Comparison of ENCODE assay signal across 7 mouse cellular contexts in the genomic region with DNA sequence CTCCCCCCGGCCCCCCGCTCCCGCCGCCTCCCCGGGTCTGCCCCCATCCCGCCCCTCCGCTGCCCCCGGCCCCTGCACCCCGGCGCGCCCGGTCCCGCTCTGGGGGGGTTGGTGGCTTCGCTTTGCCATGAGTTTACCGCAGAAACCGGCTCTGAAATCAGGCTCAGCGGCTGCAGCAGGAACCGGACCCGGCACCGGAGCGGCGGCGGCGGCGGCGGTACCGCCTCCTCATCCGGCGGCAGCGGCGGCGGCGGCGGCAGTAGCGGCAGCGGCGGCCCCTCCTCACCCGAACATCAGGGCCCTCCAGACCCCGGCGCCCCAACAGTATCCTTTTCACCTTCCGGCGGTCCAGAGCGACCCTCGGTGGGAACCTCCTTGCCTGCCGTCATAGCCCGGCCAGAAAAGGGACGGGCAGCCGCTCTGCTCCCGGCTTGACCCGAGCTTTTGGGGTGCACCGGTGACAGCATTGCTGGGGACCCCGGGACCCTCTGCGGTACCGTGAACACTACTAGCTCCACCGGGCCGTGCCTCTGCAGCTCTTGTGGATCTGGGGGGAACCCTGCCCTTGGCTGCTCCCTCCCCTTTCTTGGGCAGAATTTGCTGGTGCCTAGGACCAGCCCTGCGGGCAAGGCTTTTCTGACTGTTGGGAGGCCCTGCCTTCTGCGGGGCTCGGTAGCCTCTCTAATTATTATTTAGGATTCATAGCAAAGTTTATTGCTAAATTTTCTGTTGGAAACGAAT. TPM values are rescaled to one million over a fixed set of nuclear protein-coding genes. Genes with fewer than 3 reads are reported as not detected.
DNase-seq lines count a peak whose midpoint lies in the region; ATAC-seq lines count a peak whose summit lies in the region.

No protein-coding gene starts in this region.

- H3K4me2 ChIP-seq in forebrain, embryonic 14.5 days (ENCODE audit: low read length): peak overlapping the region; percentile 63
- H3K4me2 ChIP-seq in hindbrain, embryonic 15.5 days: peak overlapping the region; percentile 70
- H3K4me2 ChIP-seq in limb, embryonic 15.5 days: peak overlapping the region; percentile 75
- H3K4me2 ChIP-seq in midbrain, embryonic 14.5 days (ENCODE audit: low read length): peak overlapping the region; percentile 80

- peaks cover 19% of the 10 kb centered on the region for H3K36me3 ChIP-seq in forebrain, embryonic 14.5 days (ENCODE audit: control insufficient read depth, insufficient read depth, low read length)
- H3K36me3 ChIP-seq in hindbrain, embryonic 15.5 days: peaks cover 7% of the 10 kb centered on the region
- H3K36me3 ChIP-seq in limb, embryonic 15.5 days: peaks cover 26% of the 10 kb centered on the region
- peaks cover 19% of the 10 kb centered on the region for H3K36me3 ChIP-seq in midbrain, embryonic 14.5 days (ENCODE audit: control insufficient read depth, insufficient read depth, low read length)
- peaks cover 13% of the 10 kb centered on the region; the same call in 1 of the 2 replicates for H3K36me3 ChIP-seq in splenic B cell, adult 2 months (ENCODE audit: control insufficient read depth, insufficient read depth, low read length, poor library complexity, severe bottlenecking)

- H3K27ac ChIP-seq in forebrain, embryonic 14.5 days (ENCODE audit: low read depth, low read length): peak overlapping the region; percentile 92
- H3K27ac ChIP-seq in hindbrain, embryonic 15.5 days (replicated peaks): peak overlapping the region; percentile 97
- peak overlapping the region; percentile 96 for H3K27ac ChIP-seq in limb, embryonic 15.5 days
- H3K27ac ChIP-seq in midbrain, embryonic 14.5 days (replicated peaks; ENCODE audit: low read depth, low read length): peak overlapping the region; percentile 96

- peak overlapping the region; percentile 99 for H3K9ac ChIP-seq in forebrain, embryonic 14.5 days (ENCODE audit: low read length)
- peak overlapping the region; percentile 98 for H3K9ac ChIP-seq in hindbrain, embryonic 15.5 days
- H3K9ac ChIP-seq in limb, embryonic 15.5 days: peak overlapping the region; percentile 99
- peak overlapping the region; percentile 99 for H3K9ac ChIP-seq in midbrain, embryonic 14.5 days (replicated peaks; ENCODE audit: low read length)

- DNase-seq in R1 (ENCODE audit: low read depth, low spot score): peak; percentile 49
- peak; percentile 44 for DNase-seq in cerebellum, adult 11 months
- DNase-seq in forebrain, embryonic 14.5 days (ENCODE audit: low spot score): peak; percentile 46
- DNase-seq in midbrain, embryonic 14.5 days: peak; percentile 56
- peak; percentile 37 for DNase-seq in splenic B cell, adult 2 months (ENCODE audit: low read depth, low spot score)

- no peaks in the 10 kb centered on the region for H3K9me3 ChIP-seq in forebrain, embryonic 14.5 days (replicated peaks; ENCODE audit: control insufficient read depth, low read length)
- no peaks in the 10 kb centered on the region for H3K9me3 ChIP-seq in hindbrain, embryonic 15.5 days
- no peaks in the 10 kb centered on the region for H3K9me3 ChIP-seq in limb, embryonic 15.5 days
- no peaks in the 10 kb centered on the region for H3K9me3 ChIP-seq in midbrain, embryonic 14.5 days (ENCODE audit: control insufficient read depth, low read length)

- H3K27me3 ChIP-seq in forebrain, embryonic 14.5 days (replicated peaks; ENCODE audit: control insufficient read depth, insufficient read depth, low read length): no peaks in the 10 kb centered on the region
- H3K27me3 ChIP-seq in hindbrain, embryonic 15.5 days: no peaks in the 10 kb centered on the region
- H3K27me3 ChIP-seq in limb, embryonic 15.5 days: peaks cover 7% of the 10 kb centered on the region; the same call in 1 of the 2 replicates
- no peaks in the 10 kb centered on the region for H3K27me3 ChIP-seq in midbrain, embryonic 14.5 days (ENCODE audit: control insufficient read depth, insufficient read depth, low read length)
- H3K27me3 ChIP-seq in splenic B cell, adult 2 months (ENCODE audit: control insufficient read depth, insufficient read depth, low read length, poor library complexity, severe bottlenecking): no peaks in the 10 kb centered on the region

- peak overlapping the region; percentile 96 for H3K4me3 ChIP-seq in forebrain, embryonic 14.5 days (ENCODE audit: low read depth, low read length)
- peak overlapping the region; percentile 94 for H3K4me3 ChIP-seq in hindbrain, embryonic 15.5 days
- peak overlapping the region; percentile 94 for H3K4me3 ChIP-seq in limb, embryonic 15.5 days
- H3K4me3 ChIP-seq in midbrain, embryonic 14.5 days (replicated peaks; ENCODE audit: low read depth, low read length): peak overlapping the region; percentile 94

- WGBS in forebrain, embryonic 14.5 days: under 1% methylated on average over 46 of the region's 60 CpGs
- WGBS in hindbrain, embryonic 15.5 days: 0% methylated on average over 44 of the region's 60 CpGs
- 1% methylated on average over 49 of the region's 60 CpGs for WGBS in limb, embryonic 15.5 days
- WGBS in midbrain, embryonic 14.5 days: under 1% methylated on average over 55 of the region's 60 CpGs

- peaks cover 27% of the 10 kb centered on the region for H3K4me1 ChIP-seq in forebrain, embryonic 14.5 days (ENCODE audit: control insufficient read depth, insufficient read depth, low read length)
- peaks cover 41% of the 10 kb centered on the region for H3K4me1 ChIP-seq in hindbrain, embryonic 15.5 days (replicated peaks)
- peaks cover 29% of the 10 kb centered on the region for H3K4me1 ChIP-seq in limb, embryonic 15.5 days
- H3K4me1 ChIP-seq in midbrain, embryonic 14.5 days (ENCODE audit: control insufficient read depth, insufficient read depth, low read length): peaks cover 24% of the 10 kb centered on the region

- peak; percentile 13 for ATAC-seq in forebrain, embryonic 14.5 days
- ATAC-seq in hindbrain, embryonic 15.5 days (ENCODE audit: low FRiP score, low read depth): 0 out of 2 replicates have a peak, but pooled peaks have one; percentile 7
- ATAC-seq in limb, embryonic 15.5 days (ENCODE audit: insufficient number of reproducible peaks, low FRiP score, low TSS enrichment, low read depth): no peak
- ATAC-seq in midbrain, embryonic 14.5 days (ENCODE audit: low FRiP score, low TSS enrichment): no peak; the same call in 1 of the 2 replicates

RNA-seq across cellular contexts. Expression of a gene that starts 1.2 kb away (rescaled TPM):
- 31.6 and 42.2 TPM in 2 replicates for polyA plus RNA-seq in forebrain, embryonic 14.5 days (2014; fragmentation: Nextera tagmentation; extraction: Ambion mirVana)
- polyA plus RNA-seq in hindbrain, embryonic 15.5 days (2015; fragmentation: Nextera tagmentation; extraction: Ambion mirVana): 49.9 and 51.0 TPM in 2 replicates
- polyA plus RNA-seq in limb, embryonic 15.5 days (2015; fragmentation: Nextera tagmentation; extraction: Ambion mirVana): 27.1 and 29.1 TPM in 2 replicates
- polyA plus RNA-seq in midbrain, embryonic 14.5 days (2014; fragmentation: Nextera tagmentation; extraction: Ambion mirVana): 48.4 and 63.0 TPM in 2 replicates

Comparison
In these comparisons a context has a peak if more than half of its experiments do, and no peak if none do; other contexts are left out.
1. ATAC-seq: peak in forebrain, embryonic 14.5 days (single experiment) and hindbrain, embryonic 15.5 days (single experiment); none in limb, embryonic 15.5 days (single experiment) and midbrain, embryonic 14.5 days (single experiment).
2. Peak in every context shown above with its lines, with median percentiles within 50 percentile points of each other: DNase-seq, H3K27ac ChIP-seq, H3K4me2 ChIP-seq, H3K4me3 ChIP-seq and H3K9ac ChIP-seq.